Mouse (Mus musculus) thymus, adult 2 months (tissue): ENCODE results near the gene Rad51d. TPM values are rescaled to one million over a fixed set of nuclear protein-coding genes. Genes with fewer than 3 reads are reported as not detected.
A peak's percentile ranks its signal among the peaks of the same experiment; 100 is the strongest.

ENCODE experiments used
- DNase-seq: peaks from one replicate; pipeline ENCODE4 v3.0.0; 2021
- H3K27ac ChIP-seq: fragments of 200-500 bp; 2 replicates; pipeline ENCODE4 v1.5.1; 2012; ENCODE audit warnings: low read length, control low read depth; ENCODE audit not compliant: control insufficient read depth, insufficient read depth
- H3K27me3 ChIP-seq: fragments of 200-500 bp; 2 replicates; pipeline ENCODE4 v1.6.1; 2012; ENCODE audit warnings: mild to moderate bottlenecking, low read length, moderate library complexity, mixed read lengths; ENCODE audit not compliant: control insufficient read depth, insufficient read depth
- H3K36me3 ChIP-seq: fragments of 200-500 bp; 2 replicates; pipeline ENCODE4 v1.6.1; 2012; ENCODE audit warnings: mild to moderate bottlenecking, low read length, moderate library complexity; ENCODE audit not compliant: control insufficient read depth, insufficient read depth
- H3K4me1 ChIP-seq: fragments of 200-500 bp; replicated peaks from 2 replicates; pipeline ENCODE4 v1.6.1; 2012; ENCODE audit warnings: low read length; ENCODE audit not compliant: control insufficient read depth, insufficient read depth
- H3K4me3 ChIP-seq: fragments of 200-500 bp; 2 replicates; pipeline ENCODE4 v1.5.1; 2012; ENCODE audit warnings: mild to moderate bottlenecking, low read length, control low read depth, moderate library complexity; ENCODE audit not compliant: control insufficient read depth, insufficient read depth
- CTCF ChIP-seq: fragments of 200-500 bp; IDR thresholded peaks from 2 replicates; pipeline ENCODE4 v1.5.1; 2012; ENCODE audit warnings: mild to moderate bottlenecking, control low read depth, low read length, moderate library complexity, borderline replicate concordance; ENCODE audit not compliant: control insufficient read depth, poor library complexity, insufficient read depth; ENCODE audit errors: extremely low read depth
- POLR2A ChIP-seq: fragments of 200-500 bp; IDR thresholded peaks from 2 replicates; pipeline ENCODE4 v1.6.1; 2012; ENCODE audit warnings: mild to moderate bottlenecking, low read length, control low read depth, moderate library complexity; ENCODE audit not compliant: control insufficient read depth, poor library complexity, insufficient read depth; ENCODE audit errors: extremely low read depth
- WGBS: fragments of 180-500 bp; shearing (Covaris S2); methylation state at CpG from one replicate; pipeline ENCODE4 v1.1.7; 2018; 5-methylcytosine and 5-hydroxymethylcytosine counted together
- polyA plus RNA-seq: library from polyadenylated mRNA; depleted of rRNA; stranded (reverse); fragments of >200 nt; gene quantifications from 2 replicates; pipeline ENCODE4 v1.2.3, GENCODE M21; 2012

The Rad51d gene
- polyA plus RNA-seq, 1 experiment, result 22.6 TPM

GRCm38 (mm10) chr11:82897478-82897877 lies 7.1 kb upstream of the Rad51d start:
- no peak for DNase-seq
- TF ChIP-seq POLR2A (no peak), CTCF (no peak)
- Histone ChIP-seq H3K27me3 (no peaks in the 10 kb centered on the region), H3K27ac (no peak overlapping the region), H3K4me3 (no peak overlapping the region), H3K36me3 (peaks cover 20% of the 10 kb centered on the region), H3K4me1 (peaks cover under 1% of the 10 kb centered on the region)
- 93% methylated on average over 10 of the region's 10 CpGs for WGBS

DNA sequence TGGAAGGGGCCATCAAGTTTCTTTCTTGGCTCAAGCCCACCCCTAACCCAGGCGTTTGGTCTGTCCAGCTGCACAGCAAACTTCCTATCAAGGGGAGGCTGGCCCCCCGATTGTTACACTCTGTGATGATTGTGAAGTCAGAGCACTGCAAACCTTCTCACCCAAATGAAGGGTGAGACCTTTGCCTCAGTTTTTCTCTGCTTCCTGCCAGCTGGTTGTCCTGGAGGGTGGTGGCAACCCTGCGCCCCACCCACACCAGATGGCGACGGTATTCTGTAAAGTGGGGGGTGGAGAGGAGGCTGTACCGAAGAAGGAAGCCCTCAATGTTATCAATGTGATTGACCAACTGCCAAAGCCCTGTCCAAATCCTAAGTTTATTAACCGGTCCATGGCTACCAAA lies 1.5 kb upstream of the Rad51d start, which contains the start of gene Fndc8:
Gene Fndc8 (plus strand): TSS at position 189 of the 400 bp plus-strand sequence.
- WGBS, result 27% methylated on average over 7 of the region's 7 CpGs

GRCm38 (mm10) chr11:82889524-82890341 lies 681 bp downstream of the Rad51d start:
- no peak for DNase-seq
- H3K4me3 ChIP-seq, result peak overlapping the region; percentile 88
- H3K36me3 ChIP-seq, result no peaks in the 10 kb centered on the region
- peak overlapping the region; percentile 63 for H3K27ac ChIP-seq
- WGBS, result 3% methylated on average over 31 of the region's 31 CpGs
- H3K4me1 ChIP-seq, result peaks cover 19% of the 10 kb centered on the region
- TF ChIP-seq POLR2A (no peak), CTCF (no peak)
- no peaks in the 10 kb centered on the region for H3K27me3 ChIP-seq

More for the DNA sequence above, 1.5 kb upstream of the Rad51d start, which contains the start of gene Fndc8:
- H3K4me1 ChIP-seq, result peaks cover 19% of the 10 kb centered on the region
- no peaks in the 10 kb centered on the region for H3K27me3 ChIP-seq
- TF ChIP-seq CTCF (no peak), POLR2A (no peak)
- no peak within 1 kb of the TSS for H3K4me3 ChIP-seq
- DNase-seq, result peak; percentile 52
- peak within 1 kb of the TSS; percentile 81 for H3K27ac ChIP-seq
- no peaks in the 10 kb centered on the region for H3K36me3 ChIP-seq

- TF ChIP-seq CTCF (no peak), POLR2A (no peak)
- 90% methylated on average over 10 of the region's 10 CpGs for WGBS
- Histone ChIP-seq H3K4me1 (peaks cover 19% of the 10 kb centered on the region), H3K27ac (no peak overlapping the region), H3K36me3 (no peaks in the 10 kb centered on the region), H3K27me3 (no peaks in the 10 kb centered on the region), H3K4me3 (no peak overlapping the region)
- no peak for DNase-seq
These were observed 1.9 kb downstream of the Rad51d start for GRCm38 (mm10) chr11:82888491-82888946.

- no peak for DNase-seq
- WGBS, result 88% methylated on average over 3 of the region's 3 CpGs
- peaks cover 9% of the 10 kb centered on the region for H3K4me1 ChIP-seq
- H3K27me3 ChIP-seq, result no peaks in the 10 kb centered on the region
- H3K36me3 ChIP-seq, result peaks cover 6% of the 10 kb centered on the region
- TF ChIP-seq POLR2A (no peak), CTCF (no peak)
- no peak overlapping the region for H3K27ac ChIP-seq
- no peak overlapping the region for H3K4me3 ChIP-seq
These were observed 3.9 kb downstream of the Rad51d start for GRCm38 (mm10) chr11:82886559-82886958.

- whole genome bisulfite sequencing, result 98% methylated on average over 8 of the region's 8 CpGs
- Histone ChIP-seq H3K36me3 (peaks cover 13% of the 10 kb centered on the region), H3K27me3 (no peaks in the 10 kb centered on the region), H3K4me1 (no peaks in the 10 kb centered on the region), H3K4me3 (no peak overlapping the region), H3K27ac (no peak overlapping the region)
- TF ChIP-seq CTCF, result no peak
- no peak for DNase-seq
These were observed 7.2 kb downstream of the Rad51d start for GRCm38 (mm10) chr11:82883180-82883579.

DNA sequence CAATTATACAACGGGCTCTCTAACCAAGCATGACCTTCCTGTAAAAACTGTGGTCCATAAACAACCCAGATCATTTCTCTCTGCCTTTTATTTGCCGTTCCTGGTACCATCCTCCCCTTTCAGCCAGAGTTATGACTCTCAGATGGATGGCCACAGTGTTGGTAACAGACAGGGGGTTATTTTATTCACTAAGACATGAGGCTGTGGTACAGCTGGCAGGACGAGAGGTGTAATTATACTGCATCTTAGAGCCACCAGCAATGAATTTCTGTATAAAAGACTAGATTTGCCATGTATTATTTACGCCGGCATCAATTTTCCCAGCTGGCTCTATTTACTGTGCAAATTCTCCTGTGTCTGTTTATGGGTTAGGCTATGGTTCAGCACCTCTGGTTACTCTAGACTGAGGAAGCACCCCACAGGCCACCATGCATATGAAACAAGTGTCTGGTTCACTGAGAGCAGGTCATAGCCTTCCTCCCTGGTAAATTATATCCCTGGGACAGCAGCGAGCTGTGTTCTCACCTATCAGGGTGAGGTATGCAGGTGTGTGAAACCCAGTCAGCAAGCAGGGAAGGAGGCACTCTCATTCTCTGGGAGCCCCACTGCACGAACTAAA lies 12.6 kb downstream of the Rad51d start:
- TF ChIP-seq POLR2A, result no peak
- no peak for TF ChIP-seq CTCF

More for the DNA sequence above, 12.6 kb downstream of the Rad51d start:
- DNase-seq, result no peak
- H3K4me1 ChIP-seq, result no peaks in the 10 kb centered on the region
- WGBS, result 94% methylated on average over 7 of the region's 7 CpGs
- H3K27ac ChIP-seq, result no peak overlapping the region
- no peaks in the 10 kb centered on the region for H3K27me3 ChIP-seq
- H3K36me3 ChIP-seq, result peaks cover 13% of the 10 kb centered on the region
- no peak overlapping the region for H3K4me3 ChIP-seq
